Mouse (Mus musculus): Measurements from ENCODE around the gene Crebrf.

- TF ChIP-seq GATA1 (IDR thresholded peaks at IDR 0.05; ENCODE audit: borderline replicate concordance, low read length) = no peak
- TF ChIP-seq FLI1 (IDR thresholded peaks at IDR 0.05; ENCODE audit: low read length) = no peak
These were observed 667 bp downstream of the Crebrf start for GRCm38 (mm10) chr17:26715916-26716717.
